Mouse (Mus musculus): Measurements from ENCODE around the gene Tubgcp4.

Gene Tubgcp4

GRCm38 (mm10) chr2:121204276-121204675 is 33.8 kb downstream of the Tubgcp4 start:
- no peak for DNase-seq (ENCODE audit: low spot score)

- no peak for DNase-seq (ENCODE audit: low spot score)
These were observed 36.1 kb downstream of the Tubgcp4 start for GRCm38 (mm10) chr2:121206541-121206940.

- no peak for DNase-seq (ENCODE audit: low spot score)
These were observed 44.0 kb downstream of the Tubgcp4 start for GRCm38 (mm10) chr2:121214491-121214890.

- no peak for DNase-seq (ENCODE audit: low spot score)
These were observed 48.7 kb downstream of the Tubgcp4 start for GRCm38 (mm10) chr2:121219177-121219576.

- no peak for DNase-seq (ENCODE audit: low spot score)
These were observed 49.5 kb downstream of the Tubgcp4 start for GRCm38 (mm10) chr2:121219994-121220393.

GRCm38 (mm10) chr2:121223010-121223409 is 52.6 kb downstream of the Tubgcp4 start:
- DNase-seq (ENCODE audit: low spot score): no peak

- DNase-seq (ENCODE audit: low spot score): no peak
These were observed 57.7 kb downstream of the Tubgcp4 start for GRCm38 (mm10) chr2:121228135-121228534.

GRCm38 (mm10) chr2:121235460-121236072 is 65.1 kb downstream of the Tubgcp4 start:
- no peak for DNase-seq (ENCODE audit: low spot score)

- no peak for DNase-seq (ENCODE audit: low spot score)
These were observed 69.0 kb downstream of the Tubgcp4 start for GRCm38 (mm10) chr2:121239426-121239825.

- DNase-seq (ENCODE audit: low spot score): no peak
These were observed 73.6 kb downstream of the Tubgcp4 start for GRCm38 (mm10) chr2:121244099-121244498.
